Mouse (Mus musculus) 3T3-L1 (cell line): Measurements from ENCODE around the gene Vwa1.

Source experiments
- DNase-seq: peaks from one replicate; pipeline ENCODE4 v3.0.0-alpha.2; 2015; ENCODE audit warnings: low read depth, low spot score

Gene Vwa1

DNA sequence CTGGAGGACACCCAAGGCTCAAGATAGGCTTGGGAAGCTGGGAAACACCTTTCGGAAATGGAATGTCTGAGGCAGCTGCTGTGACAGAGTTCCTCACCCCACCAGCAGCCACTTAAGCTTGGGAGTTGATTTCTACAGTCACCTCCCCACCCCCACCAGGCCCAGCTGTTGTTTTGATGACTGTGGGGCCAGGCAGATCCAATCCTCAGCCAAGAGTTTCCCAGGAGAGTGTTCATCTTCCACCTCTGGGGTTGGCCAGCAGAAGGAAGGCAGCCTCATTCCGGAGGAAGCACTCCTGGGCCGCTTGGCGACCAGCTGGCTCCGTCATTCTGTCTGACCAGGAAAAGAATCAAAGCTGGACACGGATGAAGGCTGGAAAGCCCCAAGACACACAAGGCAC lies 6.4 kb upstream of the Vwa1 start:
- peak; percentile 30 for DNase-seq

DNA sequence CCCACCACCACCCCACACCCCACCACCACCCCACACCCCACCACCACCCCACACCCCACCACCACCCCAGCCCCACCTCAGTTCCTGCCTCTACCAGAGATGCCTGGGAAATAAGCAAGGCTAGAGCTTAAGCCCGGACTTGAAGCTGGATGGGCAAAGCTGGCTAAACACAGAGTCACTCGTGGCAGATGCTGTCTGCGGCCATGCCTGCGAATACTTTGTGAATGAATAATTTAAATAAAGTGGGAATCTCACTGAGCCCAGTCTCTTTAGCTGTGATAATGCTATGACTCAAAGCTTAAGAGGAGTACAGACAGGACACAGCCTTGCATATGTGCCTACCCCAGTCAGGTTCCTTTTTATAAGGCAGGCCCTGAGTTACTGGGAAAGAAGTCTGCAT lies 5.0 kb upstream of the Vwa1 start:
- peak; percentile 31 for DNase-seq

DNA sequence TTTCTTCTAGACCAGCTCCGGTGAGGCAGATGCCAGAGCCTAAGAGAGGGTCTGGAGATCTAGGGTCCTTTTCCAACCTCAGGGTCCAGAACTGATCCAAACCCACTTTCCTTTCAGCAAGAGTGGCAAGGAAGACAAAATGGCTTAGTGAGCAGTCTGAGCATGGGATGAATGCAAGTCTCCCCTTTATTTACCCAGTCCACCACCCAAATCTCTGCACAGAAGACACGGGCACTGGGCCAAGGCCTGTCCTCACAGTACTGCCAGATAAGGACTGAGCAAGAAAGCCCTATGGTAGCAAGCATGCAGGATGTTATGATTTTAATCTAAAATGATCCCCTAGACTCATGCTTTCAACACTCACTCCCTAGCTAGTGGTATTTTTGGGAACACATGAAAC lies 3.3 kb upstream of the Vwa1 start:
- DNase-seq: no peak

DNA sequence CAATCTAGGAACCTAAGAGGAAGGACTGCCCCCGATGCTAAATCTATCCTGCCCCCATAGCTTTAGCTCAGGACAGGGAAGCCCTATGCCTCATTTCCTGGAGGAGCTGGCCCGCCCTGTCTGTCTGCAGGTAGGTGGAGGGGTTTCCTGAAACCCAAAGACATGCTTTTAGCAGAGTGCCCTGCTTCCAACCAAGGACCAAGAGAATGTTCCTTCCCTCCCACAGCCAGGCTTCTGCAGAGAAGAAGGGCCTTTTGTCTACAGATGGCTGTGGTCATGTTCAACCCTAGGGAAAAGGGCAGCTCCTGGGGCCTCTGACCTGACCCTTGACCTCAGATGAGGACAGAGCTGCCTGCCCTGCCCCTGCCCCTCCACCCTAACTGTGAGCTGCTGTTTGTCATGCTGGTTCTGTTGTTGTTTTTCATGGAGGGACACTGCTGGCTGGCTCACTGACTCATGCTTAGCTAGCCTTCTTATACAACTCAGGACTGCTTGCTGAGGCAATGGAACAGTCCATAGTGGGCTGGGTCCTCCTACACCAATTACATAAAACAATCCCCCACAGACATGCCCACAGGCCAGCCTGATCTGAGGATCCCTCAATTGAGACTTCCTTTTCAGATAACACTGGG lies 2.3 kb upstream of the Vwa1 start:
- peak; percentile 31 for DNase-seq

DNA sequence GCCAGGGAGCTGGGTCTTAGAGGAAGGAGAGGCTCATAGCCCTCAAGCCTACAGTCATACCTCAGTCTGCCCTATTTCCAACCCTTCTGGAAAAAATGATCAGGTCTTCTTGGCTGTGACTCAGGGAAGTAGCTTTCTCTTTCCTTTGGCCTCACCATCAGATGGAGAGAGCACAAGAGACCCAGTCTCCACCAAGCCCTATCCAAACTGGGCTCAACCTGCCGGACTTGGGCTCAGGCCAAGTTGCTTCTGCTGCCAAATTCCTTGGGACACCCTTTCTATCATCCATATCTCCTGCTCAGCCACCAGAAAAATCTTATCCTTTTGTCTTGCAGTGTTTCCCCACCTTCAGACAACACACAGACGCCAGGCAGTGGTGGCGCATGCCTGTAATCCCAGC lies 1.4 kb upstream of the Vwa1 start:
- peak; percentile 42 for DNase-seq

DNA sequence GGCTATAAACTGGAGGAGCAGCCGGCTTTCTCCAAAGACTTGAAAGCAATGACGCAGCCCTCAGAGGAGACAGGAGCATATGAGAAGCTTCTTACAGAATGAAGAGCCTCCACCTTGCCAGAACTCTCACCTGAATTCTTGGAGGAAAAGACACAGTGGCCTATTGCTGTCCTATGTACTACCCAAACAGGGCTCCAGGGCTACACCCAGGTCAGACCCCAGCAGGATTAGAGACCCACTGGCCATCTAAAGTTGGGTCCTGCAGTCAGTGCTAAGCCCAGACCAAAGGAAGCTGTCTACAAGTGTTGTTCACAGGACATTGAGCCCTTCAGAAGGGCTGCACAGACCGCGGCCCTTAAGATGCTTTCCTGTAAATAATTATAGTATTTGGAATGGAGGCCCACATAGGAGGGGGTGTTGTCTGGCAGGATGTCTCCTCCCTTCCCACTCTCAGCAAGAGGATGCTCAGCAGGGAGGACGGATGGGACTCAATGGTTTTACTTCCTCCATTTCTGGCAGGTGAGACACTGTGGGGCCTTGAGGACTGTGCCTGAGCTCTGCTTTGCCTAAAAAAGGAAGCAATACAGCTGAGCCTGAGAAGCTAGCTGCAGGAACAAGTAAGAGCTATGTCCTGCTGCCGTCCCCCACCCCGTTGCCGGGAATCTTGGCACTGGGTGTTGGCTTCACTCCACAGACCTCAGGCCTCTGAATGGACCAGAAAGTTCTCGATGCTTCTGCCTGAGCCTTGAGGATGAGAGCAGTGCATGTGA lies 658 bp upstream of the Vwa1 start:
- DNase-seq: no peak

DNA sequence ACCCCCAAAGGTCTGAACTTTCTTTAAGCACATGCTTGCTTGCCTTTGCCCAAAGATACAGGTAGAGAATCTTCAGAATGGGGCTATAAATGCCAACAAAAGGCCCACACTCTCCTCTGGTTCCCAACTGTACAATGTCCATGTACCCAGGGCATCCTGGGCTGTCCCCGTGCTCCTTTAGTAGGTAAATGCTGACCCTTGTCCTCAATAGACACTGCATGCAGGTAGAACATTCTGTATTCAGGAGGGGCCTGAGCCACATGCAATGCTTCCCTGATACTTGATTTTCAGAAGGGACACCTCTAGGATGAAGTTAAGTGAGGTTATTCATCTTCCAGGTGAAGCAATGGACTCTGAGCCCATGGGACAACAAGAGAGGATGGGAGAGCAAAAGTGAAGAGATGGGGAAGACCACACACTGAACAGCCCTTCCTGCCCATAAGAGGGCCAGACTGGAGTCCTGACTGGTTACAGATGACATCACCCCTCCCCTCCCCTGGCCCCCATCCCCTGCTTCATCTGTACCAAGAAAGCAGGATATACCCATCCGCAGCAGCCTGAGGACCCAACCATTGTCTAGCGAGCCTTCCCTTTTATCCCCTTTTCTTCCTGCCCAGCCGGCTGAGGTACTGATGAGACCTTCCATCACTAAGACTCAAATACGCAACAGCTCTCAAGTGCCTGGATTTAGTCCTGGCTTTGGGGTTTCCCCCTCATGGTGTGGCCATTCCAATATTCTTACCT lies 991 bp downstream of the Vwa1 start:
- no peak for DNase-seq

DNA sequence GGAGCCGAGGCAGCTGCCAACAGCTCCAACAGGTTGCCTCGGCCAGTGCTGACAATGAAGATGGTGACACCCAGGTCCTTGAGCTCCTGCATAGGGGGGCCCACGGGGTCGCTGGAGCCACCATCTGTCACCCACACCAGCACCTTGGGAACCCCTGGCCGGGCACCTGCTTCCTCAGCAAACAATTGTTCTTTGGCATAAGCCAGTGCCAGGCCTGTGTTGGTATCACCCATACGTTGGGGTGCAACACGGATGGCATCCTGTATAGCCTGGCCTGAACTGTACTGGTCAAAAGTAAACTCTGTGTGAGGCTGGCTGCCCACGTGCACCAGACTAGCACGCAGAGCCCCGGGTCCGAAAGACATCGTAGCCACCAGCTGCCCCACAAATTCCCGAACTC lies 1.7 kb downstream of the Vwa1 start:
- no peak for DNase-seq

DNA sequence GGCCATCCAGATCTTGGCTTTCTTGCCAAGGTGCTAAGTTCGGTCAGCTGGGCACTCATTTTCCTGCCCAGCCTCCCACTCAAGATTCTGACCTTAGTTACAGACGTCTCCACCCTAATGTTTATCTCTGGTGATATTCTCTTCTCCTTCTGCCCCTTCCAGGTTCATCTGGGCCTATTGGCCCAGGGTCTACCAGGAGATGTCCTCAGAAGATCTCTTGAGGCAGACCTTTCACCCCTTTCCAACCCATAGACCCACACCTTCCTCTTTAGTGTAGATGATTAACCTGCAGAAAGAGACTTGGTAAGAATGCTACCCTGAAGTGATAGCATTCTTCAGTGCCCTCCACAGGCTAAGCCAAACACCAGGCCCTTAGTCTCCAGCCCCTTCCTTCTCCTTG lies 2.8 kb downstream of the Vwa1 start:
- no peak for DNase-seq

DNA sequence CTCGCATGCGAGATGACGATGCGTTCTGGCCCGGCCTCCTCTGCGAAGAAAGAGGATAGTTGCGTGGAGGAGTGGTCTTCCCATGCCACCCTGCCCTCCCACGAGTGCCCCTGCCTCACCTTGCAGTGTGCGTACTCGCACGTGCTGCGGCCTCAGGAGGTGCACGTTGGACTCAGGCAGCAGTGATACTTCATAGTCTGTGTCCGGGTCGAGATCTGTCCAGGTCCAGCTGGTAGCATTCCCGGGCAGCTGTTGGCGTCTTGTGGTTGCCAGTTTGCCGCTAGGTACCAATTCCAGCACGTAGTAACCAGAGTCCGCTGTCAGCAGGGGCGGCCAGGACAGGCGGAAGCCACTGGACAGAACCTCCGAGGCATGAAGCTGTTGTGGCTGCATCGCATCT lies 3.9 kb downstream of the Vwa1 start:
- DNase-seq: no peak

DNA sequence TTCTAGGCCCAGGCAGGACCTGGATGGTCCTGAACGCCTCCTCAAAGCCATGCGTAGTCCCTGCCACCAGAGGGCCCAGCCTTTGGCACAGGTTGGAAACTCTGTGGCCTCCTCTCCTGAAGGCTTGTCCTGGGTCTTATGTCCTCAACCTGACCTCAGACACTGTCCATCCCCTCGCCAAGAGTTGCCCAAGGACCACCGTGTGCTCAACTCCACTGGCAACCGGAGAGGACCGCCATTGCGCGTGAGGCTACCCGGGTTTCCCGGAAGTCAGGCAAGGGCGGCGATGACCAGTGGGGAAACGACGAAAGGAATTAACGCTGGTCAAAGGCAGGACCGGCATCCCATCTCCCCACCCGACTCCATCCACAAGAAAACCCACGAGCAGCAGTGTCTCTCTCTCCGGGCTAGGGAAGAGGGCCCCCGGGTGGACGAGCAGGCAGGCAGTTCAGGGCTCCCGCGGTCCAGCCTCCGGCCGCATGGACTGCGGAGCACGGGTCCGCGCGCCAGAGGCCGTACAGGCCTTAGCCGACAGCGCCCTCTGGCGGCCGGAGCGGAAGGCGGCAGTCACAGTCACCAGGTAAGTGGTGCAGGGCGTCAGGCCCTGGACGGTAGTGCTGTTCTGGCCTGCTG lies 4.5 kb downstream of the Vwa1 start:
- peak; percentile 87 for DNase-seq

DNA sequence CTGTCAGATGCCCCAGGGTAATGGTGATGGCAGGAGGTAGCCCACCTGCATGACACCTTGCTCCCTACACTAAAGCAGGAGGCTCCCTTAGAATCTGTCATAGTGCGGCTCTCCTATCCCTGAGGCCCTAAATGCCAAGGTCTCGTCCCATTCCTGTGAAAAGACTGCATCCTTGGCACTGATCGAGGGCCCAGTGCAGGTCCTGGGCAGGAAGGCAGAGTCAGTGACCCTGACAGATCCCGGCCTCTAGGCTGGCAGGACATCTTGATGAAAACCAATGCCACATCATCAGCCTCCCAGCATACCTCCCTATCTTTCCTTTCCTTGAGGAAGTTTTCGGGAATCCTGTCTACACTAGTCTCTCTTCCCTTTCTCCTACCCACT lies 5.0 kb downstream of the Vwa1 start:
- DNase-seq: no peak

DNA sequence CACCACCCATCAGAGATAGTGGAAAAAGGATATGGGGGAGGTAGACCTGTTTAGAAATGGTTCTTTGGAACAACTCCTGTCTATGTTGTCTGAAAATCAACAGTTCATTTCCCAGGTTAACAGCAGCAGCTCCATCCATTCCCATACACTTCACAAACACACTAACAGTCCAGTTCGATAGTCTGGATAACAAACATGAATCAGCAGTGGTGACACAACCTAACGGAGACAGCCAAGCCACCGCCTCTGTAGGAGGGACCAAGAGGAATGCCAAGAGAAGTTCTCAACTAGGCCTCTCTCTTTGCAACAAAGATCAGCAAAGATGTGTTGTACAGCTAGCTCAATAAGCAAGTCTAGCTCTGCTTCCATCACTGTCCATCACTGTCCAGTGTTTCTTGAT lies 12.1 kb downstream of the Vwa1 start:
- peak; percentile 24 for DNase-seq

DNA sequence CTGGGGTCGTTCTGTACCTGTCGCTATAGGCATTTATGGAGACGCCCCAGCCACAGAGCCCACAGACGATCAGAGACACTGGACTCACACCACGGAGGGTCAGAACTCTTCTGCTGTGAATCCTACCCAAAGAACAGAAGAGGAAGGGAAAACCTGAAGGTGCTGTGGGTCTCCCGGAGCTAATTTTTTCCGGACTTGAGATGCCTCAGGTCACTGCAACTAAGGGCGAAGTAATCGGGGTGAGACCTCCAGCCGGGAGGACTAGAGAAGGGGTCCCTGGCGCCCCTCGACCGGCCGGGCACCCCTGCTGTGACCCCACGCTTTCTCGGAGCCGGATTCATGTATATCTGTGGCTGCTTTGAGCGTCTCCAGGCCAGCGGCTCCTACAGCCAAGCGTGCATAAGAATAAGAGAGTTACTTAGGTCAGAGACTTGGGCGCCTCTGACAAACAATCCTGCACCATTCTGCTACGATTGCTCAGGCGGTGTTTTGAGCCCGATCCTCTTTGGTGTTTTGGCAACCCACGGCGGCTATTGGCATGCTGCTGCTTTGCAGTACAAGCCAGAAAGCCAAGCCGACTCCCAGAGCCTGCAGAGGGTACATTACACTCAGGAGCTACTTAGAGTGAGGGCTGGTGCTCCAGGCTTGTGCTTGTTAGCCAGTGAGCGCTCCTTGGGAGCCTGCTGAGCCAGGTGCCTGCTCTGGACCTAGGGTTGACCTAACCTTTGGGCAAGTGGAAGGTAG lies 13.0 kb downstream of the Vwa1 start:
- peak; percentile 32 for DNase-seq

DNA sequence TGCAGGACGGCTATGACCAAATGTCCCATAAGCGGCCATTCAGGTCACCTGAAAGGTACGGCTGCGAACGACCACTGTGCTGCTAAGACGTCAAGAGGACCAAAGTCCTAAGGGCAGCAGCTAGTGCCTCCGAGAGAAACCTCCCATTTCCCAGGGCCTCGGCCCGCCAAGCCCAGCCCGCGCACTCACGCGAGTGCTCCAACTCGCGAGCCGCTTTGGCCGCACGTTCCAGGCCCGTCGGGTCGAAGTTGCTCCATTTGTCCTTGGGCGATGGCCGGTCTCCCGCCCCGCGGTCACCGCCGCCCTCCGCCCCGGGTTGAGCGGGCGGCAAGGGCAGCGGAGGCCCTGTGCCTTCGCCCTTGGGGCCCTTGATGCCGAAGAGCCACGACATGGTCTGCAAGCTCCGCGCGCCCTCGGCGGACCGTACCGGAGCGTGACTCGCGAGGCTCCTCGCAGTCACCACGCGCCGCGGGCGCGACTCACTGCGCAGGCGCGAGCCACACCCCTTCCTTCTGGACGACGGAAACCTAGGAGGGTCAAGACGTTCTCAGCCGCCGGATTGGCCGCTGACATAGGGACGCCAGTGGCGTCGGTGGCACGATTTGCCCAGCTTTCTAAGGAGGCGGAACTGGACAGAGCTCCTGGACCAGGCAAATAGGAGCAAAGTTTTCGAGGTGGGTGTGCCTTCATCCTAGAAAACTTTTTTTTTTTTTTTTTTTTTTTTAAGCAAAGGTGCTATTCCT lies 13.7 kb downstream of the Vwa1 start, which contains the start of gene Atad3a:
TSS of gene Atad3a (minus strand) at position 481 of the 743 bp plus-strand sequence.
- DNase-seq: peak; percentile 98

DNA sequence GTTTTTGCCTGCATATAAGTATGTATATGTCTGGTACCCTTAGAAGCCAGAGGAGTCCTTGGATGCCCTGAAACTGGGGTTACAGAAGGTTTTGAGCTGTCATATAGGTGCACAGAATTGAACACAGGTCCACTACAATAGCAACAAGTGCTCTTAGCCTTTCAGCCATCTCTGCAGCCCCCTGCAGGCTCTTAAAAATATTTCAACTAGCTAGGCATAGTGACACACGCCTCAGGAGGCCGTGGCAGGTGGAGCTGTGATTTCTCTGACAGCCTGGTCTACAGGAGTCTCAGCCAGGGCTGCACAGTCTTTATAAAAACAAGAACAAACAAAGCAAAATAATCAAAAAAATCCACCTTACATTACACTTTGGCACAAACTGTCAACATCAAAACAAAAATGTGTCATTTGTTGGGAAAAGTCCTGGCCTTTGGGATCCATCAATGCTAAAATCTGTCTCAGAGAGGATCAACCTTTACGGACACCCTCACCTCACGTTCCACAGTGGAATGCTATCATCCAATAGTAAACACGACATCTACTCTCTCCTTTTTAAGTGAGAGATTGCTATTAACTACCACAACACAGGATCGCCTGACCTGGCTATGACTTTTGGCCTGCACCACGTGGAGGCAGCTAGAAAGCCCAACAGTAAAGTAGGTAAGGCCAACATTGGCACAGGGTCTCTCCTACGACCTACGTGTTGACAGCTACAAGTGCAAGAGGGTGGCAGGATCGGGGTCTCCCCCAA lies 14.5 kb downstream of the Vwa1 start:
- peak; percentile 74 for DNase-seq

DNA sequence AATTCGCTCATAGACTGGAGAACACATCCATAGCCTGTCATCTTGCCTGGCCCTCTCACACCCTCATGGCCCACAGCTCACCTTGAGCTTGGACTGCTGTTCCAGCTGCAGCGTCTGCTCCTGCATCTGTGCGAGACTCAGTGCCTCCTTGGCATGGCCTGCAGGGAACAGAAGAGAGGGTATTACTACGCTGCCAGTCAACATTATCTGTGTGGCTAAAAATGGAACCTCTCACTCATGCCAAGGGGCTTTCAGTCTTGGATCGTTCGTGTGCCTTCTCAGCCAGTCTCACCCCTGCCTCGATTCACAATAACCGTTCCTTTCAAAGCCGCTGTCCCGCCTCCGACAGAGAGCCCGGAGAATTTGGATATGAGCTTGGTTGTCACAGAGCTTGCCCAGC lies 17.5 kb downstream of the Vwa1 start:
- no peak for DNase-seq

DNA sequence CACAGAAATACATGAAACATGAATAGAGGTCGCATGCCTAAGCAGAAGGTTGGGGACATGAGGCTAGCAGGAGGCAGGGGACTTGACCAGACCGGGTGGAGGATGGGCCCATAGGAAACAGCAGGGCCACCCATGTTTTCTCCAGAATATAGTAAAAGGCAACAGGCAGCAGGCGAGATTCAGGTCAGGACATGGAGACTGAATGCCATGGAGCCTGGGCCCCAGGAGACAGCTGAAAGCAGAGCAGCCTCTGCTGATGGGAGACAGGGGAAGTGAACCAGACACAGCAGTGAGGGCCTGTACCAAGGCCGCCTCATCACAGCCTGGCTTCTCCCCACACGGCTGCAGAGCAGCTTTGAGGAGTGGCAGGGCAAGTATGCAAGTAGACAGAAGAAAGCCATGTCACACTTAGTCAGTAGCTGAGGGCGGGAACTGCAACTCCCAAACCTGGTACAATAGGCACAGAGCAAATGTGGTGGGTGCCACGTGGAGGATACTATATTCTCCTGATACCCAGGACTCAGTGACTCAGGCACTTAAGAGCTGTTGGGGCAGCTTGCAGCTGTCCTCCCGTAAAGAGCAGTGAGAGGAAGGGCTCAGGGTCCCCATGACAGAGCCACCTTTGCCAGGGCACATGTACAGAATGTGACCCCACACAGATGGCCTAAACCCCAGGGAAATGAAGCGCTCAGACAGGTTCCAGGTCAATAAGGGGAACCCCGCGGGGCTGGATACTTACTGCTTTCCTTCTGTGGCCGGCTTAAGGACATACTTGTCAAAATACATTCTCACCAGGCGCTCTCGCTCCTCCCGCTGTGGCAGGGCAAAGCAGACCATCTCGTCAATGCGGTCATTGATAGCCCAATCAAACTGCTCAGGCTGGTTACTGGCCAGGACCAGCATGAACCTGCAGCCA lies 27.7 kb downstream of the Vwa1 start:
- no peak for DNase-seq

DNA sequence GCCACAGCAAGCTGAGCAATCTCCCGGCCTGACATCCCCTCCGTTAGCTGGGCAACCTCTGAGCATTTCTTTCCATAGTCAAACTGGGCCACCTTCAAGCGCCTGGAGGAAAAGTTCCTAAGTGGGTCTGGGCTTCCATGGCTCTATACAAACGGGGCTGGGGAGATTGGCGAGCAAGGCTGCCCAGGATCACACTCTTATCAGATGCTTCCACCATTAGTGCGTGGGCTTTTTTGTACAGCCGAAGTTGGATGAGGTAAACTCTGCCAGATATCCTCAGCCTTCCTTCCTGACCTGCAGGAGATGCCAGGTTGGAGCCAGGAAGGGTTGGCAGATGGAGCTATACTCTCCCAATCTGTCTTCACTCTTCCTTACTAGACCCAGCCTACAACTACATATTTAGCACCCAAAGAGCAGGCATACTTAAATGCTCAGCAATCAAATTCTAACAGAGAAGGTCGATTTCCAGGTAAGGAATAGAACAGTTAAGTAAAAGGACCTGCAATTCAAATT lies 28.4 kb downstream of the Vwa1 start:
- DNase-seq: no peak
